Mouse (Mus musculus): Measurements from ENCODE around the gene Pcbp3.

Pcbp3 gene

DNA sequence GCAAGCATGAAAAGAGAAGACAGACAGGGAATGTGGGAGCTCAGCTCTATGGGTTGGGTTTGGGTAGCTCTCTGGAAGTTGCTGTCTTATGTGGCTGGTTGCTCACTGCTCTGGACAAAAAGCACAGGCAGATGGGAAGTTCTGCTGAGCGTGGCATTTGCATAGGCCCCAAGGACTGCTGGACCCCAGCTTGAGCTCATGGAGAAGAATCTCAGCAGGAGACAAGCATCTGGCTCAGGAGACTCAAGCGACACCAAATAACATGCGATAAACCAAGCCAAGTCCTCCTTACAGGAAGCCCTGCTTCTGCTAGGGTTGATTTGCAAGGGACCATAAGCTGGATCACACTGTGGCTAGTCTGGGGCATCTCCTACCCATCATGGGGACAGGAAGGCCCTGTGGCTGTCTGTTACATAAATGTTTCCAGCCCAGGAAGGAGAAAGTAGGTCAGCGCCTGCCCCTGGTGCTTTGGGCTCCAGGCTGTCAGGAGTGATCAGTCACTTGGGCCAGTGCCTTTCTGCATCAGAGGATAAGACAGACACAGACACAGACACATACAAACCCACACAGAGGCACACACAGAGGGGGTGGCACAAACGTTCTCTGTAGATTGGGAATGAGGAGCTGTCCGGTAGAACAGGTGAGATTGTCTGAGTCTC is 159.7 kb downstream of the Pcbp3 start:
- DNase-seq (ENCODE audit: low read depth, low spot score): peak; percentile 30

DNA sequence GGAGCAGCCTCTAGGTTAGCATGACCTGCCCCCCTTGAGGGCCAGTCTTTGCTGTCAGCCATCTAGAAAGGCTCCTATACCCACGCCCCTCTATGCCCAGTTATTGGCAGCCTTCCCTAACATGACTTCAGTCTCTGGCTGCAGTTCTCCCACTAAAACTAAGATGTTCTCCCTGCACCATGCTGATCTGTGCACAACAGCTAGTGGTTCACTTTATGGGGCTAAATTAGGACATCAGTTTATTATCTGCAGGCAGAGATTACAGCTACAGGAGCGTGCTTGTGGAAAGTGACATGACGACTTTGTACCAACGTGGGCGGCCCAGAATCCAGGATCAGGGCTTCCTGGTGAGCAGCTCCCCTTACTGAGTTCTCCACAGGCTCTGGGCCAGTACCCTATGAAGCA is 160.4 kb downstream of the Pcbp3 start:
- DNase-seq (ENCODE audit: low read depth, low spot score): no peak

DNA sequence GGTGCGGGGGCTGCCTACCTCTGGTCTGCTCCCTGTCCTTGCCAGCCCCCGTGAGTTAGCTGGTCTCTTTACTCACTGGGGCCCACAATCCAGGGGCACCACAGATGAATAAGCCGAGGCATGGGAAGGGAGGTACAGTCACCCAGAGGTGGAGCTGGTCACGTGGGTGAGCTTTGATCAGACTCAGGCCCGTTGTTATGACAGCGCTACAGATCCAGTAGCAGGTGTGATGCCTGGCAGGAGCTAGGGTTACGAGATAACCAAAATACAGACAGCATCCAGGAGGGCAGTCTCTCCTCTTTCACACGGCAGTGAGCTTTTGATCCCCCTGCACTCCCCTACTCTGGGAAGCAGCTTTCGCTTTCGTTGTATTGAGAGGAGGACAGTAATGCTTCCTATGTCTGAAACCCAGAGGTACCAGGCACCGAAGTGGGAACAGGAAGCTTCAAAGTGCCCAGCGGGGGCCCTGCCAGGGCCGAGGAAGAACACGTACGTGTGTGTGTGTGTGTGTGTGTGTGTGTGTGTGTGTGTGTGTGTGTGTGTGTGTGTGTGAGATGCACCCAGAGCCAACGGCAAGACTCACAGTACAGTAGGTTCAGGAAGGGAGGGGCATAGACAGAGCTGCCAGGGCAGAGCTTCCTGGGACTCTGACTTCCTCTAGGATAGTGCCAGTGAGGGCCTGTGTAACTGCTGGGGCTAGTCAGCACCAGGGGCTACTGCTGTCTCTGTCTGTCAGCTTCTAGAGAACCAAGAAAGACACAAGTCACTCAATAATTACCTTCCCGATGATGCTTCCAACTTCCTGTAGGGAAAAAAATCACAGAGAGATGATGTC is 162.7 kb downstream of the Pcbp3 start:
- DNase-seq (ENCODE audit: low read depth, low spot score): peak; percentile 76

- no peak for DNase-seq (ENCODE audit: low read depth, low spot score)
Observed at GRCm38 (mm10) chr10:76794102-76794501, 167.6 kb downstream of the Pcbp3 start.

DNA sequence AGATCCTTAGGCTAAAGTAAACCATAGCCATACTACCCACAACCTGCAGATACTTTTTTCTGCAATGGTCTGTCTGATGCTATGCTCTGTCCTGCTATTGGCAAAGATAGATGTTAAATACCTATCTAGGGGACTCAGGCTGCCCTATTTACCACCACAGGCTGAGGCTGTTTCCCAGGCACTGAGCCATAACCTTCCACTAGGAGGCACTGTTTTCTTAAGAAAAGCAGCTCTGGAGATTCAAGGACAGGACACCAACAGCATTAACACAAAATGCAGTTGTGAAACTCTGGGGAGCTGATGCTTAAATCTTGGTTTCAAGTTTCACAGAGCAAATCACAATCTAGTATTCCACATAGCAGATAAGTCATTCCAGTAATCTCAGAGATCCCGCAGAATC is 170.2 kb downstream of the Pcbp3 start:
- DNase-seq (ENCODE audit: low read depth, low spot score): peak; percentile 65

- no peak for DNase-seq (ENCODE audit: low read depth, low spot score)
Observed at GRCm38 (mm10) chr10:76789885-76790284, 171.8 kb downstream of the Pcbp3 start.

GRCm38 (mm10) chr10:76785312-76785711 is 176.4 kb downstream of the Pcbp3 start:
- no peak for DNase-seq (ENCODE audit: low read depth, low spot score)

GRCm38 (mm10) chr10:76779225-76779624 is 182.5 kb downstream of the Pcbp3 start:
- DNase-seq (ENCODE audit: low read depth, low spot score): no peak

DNA sequence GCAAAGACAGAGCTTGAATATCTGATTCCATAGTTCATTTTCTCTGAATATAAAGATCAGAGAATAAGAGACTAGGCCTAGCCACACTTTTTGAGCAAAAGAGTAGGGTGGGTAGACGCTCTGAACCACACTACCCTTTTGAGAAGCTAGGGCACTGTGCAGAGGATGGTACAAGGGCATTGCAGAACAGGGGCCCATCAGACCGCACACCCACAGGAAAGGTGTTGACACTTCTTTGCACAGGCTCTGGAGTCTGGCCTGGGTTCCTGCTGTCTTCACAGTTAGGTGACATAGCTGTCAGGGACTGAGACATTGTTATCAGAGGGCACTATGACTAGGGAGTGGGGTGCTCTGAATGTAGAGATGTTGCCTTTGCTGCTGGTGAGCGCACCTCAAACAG is 190.1 kb downstream of the Pcbp3 start:
- no peak for DNase-seq (ENCODE audit: low read depth, low spot score)

- no peak for DNase-seq (ENCODE audit: low read depth, low spot score)
Observed at GRCm38 (mm10) chr10:76771086-76771485, 190.6 kb downstream of the Pcbp3 start.

- no peak for DNase-seq (ENCODE audit: low read depth, low spot score)
Observed at GRCm38 (mm10) chr10:76769581-76769980, 192.1 kb downstream of the Pcbp3 start.

DNA sequence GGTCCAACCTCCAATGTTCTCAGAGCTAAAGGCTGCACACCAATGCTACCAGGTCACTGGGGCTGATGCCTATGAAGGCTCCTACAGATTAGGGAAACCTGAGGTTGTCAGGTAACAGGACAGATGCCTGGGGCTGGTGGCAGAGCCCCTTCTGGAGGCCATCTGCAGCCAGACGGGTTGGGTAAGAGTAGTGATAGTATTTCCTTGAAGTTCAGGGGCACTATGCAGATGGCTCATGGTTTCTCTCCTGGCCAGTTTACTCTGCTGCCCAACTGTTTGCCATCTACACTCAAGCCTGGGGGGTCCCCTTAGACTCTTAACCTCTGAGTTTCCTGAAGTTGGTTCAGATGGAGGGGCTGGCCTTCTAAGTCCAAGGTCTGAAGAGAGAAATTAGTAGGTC is 195.5 kb downstream of the Pcbp3 start:
- DNase-seq (ENCODE audit: low read depth, low spot score): no peak

- DNase-seq (ENCODE audit: low read depth, low spot score): no peak
Observed at GRCm38 (mm10) chr10:76764927-76765326, 196.8 kb downstream of the Pcbp3 start.

DNA sequence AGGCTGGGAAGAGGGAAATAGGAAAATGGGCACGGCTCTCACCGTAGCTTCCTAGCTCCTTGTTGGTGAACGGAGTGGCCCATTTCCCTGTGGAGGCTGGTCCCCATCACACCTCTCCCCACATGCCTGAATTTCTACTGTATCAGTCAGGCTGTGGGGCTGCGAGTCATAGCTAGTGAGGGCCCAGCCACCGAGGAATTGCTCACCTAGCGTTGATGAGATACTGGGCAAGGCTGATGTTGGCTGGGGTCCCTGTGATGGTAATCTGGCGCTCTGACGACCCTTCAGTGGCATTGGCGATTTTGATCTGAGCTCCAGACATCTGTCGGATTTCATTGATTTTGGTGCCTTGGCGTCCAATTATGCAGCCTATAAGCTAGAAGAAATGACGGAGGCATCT is 198.7 kb downstream of the Pcbp3 start:
- no peak for DNase-seq (ENCODE audit: low read depth, low spot score)

DNA sequence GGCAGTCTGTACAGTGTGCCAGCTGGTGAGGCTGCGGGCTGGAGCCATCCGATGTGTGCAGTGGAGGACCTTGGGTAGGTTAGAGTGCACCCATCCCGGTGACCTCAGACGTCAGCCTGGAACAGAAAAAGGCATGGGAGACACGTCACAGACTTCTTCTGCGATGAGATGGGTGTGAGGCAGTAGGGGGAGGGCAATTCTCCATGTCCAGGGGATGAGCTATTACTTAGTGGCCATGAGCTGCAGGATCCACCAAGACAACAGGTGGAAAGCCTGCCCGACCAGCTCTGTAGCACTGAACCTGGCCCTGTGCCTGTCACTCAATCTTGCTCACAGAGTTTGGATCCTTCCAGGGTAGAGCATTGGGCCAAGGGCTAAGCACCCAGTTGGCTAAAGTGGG is 199.3 kb downstream of the Pcbp3 start:
- DNase-seq (ENCODE audit: low read depth, low spot score): no peak

GRCm38 (mm10) chr10:76759878-76760277 is 201.8 kb downstream of the Pcbp3 start:
- no peak for DNase-seq (ENCODE audit: low read depth, low spot score)

DNA sequence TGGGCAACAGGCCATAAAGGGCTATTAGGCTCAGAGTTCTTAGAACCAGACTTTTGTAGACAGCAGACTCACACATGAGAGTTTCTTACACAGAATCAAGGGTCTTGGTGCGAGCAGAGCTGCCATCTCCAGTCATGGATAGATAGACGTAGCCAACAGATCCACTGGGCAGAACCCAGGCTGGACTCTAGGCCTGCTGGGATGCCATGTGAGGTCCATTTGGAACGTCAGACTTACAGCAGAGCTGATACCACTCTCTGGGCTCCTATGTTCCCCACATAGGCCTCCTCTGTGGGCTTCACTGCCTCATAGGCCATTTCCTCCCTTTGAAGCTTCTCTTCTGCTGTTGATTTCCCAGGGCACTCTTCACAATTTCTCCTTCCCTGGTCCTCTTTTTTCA is 208.0 kb downstream of the Pcbp3 start:
- no peak for DNase-seq (ENCODE audit: low read depth, low spot score)

GRCm38 (mm10) chr10:76744267-76744666 is 217.4 kb downstream of the Pcbp3 start:
- peak; percentile 10 for DNase-seq (ENCODE audit: low read depth, low spot score)

GRCm38 (mm10) chr10:76736764-76737163 is 224.9 kb downstream of the Pcbp3 start:
- DNase-seq (ENCODE audit: low read depth, low spot score): no peak

DNA sequence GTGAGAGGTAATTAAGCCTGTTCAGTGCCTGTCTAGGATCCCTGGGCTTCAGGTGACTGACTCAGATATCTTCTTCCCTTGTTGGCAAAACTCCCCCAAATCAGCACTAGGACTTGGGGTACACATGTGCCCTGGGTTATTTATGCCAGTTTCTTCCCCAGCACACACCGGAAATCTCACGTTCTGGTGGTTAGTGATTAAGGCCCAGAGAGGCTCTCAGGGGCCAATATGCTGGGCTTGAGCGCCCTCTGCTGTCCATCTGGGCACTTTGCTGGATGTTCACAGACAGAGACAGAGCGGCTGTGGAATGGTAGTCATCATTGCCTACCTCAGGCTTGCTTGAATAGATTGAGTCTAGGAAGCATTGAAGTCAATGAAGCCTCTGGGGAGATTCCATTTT is 226.7 kb downstream of the Pcbp3 start:
- peak; percentile 82 for DNase-seq (ENCODE audit: low read depth, low spot score)

DNA sequence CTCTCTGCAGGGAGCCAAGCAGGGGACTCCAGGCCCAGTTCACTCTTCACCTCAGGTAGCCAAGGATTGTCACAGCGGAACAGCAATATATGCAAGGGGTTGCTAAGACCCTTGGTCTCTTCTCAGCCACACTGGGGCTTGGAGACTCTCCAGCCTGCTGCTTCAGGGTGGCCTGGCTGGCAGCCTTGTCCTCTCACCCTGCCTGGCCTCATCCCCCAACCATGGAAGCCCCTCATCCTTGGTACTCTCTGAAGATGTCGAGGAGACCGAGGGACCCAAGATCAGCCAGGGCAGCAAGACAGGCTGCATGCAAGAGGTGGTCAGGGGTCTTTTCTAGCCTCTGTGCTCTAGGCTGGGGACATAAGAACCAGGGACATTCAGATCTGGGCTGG is 228.0 kb downstream of the Pcbp3 start:
- no peak for DNase-seq (ENCODE audit: low read depth, low spot score)

DNA sequence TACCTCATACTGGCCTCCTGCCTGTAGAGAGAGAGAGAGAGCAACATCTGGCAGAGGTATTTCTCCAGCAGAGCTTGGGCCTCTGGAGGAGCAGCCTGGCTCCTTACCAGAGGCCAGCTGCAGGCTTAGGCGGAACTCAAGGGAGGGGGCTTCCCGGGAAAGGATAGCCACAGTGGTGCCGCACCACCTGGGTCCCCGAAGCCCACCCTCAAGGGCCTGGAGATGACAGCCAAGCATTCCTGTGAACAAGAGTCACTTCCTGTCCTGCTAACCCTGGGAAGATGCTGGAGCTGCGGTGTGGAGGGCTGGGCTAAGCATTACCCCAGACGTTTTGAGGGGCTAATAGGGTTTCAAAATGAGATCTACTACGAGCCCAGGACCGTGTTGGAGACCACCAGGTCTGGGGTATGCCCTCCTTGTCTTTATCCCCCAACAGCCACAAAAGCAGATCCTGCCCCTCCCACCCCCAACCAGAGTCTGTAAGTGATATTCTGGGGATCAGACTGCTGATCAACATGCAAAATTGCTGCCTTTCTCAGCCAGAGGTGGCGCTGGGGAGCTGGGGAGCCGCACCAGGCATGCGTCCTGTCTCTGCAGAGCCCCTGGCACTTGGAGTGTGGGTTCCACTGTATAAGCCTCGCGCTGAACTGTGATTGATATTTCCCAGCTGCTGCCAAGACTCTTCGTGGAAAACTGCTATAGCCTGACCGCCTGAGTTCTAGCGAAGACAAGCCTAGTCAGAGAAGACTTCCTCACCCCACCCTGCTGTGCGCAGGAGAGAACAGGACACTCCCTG is 228.6 kb downstream of the Pcbp3 start:
- peak; percentile 34 for DNase-seq (ENCODE audit: low read depth, low spot score)
